Mouse (Mus musculus): ENCODE measurements around the gene Cryaa. TPM values are rescaled to one million over a fixed set of nuclear protein-coding genes. Genes with fewer than 3 reads are reported as not detected.

The Cryaa gene
- not detected for polyA plus RNA-seq (2017; shearing (Covaris generic))

DNA sequence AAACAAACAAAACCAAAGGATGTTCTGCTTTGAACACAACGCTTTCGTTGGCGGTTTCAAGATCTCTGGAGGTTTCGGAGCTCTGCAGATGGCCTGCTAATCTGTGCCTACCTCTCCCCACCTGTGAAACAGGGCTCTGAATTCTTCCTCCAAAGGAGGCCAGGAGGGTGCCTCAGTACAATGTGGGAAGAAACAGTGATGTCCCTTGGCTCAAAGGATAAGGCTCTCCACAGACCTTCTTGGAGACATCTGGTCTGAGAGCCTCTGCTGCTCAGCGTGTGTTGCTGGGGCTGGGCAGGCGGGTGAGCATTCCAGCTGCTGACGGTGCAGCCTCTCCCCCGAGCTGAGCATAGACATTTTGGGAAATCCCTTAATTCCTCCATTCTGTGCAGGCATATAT lies at the start of gene Cryaa:
Gene Cryaa (plus strand): TSS at position 301 of the 400 bp plus-strand sequence.
- ATAC-seq = no peak

DNA sequence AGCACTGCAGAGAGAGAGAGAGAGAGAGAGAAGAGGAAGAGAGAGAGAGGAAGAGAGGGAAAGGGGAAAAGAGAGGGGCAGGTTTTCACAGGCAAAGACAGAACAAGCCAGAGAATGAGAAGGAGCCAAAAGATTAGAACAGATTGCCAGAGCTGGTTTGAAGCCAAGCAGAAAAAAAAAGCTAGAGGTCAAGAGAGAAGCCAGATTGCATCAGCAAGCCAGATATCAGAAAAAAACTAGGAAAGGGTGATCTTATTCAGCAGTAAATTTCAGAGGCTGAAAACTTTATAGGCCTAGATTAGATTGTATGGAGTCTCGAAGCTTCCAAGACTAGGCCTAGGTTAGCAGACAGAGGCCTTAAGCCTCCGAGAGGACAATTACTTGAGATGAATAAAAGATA lies 49.6 kb upstream of the Cryaa start:
- no peak for ATAC-seq

DNA sequence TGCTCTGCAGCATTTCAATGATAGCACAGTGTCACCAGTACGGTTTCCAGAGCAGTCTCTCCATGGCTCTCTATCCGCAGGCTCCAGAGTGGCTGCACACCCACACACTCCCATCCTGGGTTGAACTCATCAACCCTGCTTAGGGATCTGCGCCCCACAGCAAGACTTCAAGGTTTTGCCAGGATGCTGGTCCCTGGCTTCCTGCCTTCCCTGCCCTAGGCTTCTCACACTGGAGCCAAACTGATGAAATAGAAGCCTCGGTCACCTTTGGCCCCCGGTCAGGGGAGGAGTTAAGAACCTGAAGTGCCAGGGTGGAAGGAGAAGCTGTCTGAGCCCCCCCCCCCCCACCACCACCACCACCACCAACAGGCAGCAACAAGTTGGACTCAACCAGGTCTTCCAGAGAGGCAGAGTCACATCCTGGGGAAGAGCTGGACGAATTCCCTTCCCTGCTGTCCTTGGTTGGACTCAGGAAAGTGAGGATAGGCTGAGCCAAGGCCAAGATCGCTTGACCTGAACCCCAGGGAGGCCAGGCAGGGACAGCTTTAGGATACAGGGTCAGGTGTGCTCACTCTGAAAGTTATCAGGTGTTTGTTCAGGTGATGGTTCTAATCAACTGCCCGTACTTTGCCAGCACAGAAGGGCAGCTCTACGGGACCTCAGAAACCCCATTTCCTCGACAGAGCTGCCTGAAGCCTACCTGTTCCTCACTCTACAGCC lies 46.4 kb upstream of the Cryaa start:
- ATAC-seq = no peak

DNA sequence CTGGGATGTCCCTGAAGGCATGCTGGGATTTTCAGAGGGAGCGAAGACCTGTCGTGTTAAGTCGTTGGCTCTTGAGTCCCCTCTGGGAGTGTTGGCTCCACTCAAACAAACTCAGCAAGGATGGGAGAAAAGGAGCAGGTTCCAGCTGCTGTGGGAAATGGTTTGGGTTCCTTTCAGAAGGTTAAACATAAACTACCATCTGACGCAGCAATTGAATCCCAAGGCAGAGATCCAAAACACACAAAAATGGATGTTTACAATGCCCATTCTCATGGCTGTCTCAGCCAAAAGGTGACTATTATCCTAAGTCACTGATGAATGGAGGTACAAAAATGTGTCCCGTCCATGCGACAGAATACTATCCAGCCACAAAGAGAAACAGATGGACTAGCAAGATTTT lies 44.6 kb upstream of the Cryaa start:
- no peak for ATAC-seq

DNA sequence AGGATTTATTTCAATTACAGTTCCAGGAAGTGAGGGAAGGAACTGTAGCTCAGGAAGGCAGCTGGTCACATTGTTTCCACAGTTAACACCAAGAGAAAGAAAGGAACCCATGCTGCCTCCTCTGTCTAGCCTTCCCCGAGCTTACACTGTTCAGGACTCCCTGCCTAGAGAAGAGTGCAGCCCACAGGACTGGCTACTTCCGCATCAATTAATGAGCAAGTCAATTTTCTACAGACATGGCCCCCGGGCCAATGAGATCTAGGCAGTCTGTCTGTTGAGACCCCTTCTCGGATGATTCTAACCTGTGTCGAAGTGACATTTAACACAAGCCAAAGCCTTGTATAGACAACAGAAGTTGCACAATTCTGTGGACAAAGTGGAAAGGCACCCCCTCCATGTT lies 42.7 kb upstream of the Cryaa start:
- ATAC-seq = no peak

DNA sequence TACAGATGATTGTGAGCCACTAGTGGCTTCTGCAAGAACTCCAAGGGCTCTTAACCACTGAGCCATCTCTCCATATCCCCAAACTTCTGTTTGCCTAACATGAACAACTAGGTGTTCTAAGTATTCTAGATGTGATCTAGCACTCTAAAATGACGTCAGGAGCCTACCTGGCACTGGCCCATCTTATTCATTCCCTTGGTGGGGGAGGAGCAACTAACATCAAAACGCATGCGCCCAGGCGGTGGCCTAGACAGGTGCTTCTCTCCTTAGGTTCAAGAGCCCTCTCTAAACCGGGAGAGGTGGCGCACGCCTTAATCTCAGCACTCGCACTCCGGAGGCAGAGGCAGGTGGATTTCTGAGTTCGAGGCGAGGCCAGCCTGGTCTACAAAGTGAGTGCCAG lies 41.8 kb upstream of the Cryaa start:
- no peak for ATAC-seq

DNA sequence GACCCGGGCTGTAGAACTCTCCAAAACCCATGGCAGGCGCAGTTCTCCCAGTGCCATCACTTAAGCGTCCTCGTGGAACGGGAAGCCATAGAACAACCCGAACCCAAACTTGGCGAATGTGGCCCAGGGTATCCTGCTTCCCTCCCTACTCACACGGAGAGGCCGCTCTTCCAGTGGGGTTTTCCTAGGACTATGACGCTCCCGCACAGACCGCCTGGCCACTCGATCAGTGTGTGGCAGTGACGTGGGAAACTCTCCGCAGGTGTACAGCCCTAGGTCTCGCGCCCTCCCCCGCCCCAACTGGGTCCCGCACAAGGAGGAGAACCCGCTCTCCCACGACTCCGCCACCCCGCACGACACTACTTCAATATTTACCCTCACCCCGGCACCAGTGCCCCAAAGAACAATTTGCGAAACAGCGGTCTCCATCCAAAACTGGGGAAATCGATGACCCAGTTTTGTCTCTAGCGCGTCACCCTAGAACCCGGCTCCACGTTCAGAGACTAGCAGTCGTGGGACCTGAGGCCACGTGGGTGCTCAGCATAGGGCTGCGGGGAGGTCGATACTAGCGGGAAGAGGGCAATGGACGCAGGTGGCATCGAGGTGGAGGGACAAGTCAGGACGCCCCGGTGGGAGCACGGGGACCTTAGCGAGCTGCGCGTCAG lies 41.2 kb upstream of the Cryaa start:
- no peak for ATAC-seq

DNA sequence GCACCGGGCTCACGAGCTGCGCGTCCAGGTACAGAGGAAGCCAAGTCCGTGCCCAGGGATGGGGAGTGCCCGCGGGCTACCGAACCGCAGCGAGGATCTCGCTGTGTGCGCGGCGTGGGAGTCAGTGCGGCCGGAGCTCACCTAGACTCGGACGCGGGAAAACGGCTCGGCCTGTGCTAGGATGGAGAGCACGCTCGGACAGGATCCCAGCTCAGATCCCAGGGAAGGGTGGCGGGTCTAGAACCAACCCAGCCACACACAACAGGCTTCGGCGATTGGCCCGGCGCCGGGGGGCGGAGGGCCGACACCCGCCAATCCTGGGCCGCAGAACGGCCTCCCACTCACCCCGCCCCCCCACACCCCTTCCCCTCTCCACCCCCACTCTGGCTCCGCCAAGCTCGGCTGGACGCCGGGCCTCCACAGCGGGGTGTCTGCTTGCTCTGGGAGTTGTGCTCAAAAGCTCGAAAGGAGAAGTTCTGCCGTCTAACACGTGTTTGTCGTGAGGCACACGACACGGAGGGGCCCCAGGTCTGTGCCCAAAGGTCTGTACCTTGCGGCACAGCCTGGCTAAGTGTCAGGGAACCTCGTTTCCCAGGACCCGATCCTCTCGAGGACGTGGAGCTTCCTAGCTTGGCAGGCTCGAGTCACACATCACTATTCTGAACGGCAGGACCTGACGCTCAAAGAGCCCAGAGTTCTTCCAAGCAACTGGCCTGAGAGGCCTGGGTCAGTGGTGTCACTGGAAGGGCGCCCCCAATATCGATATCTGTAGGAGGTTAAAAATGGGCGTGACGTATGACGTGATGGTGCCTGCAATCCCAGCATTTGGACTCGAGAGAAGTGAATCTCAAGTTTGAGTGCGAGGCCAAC lies 40.4 kb upstream of the Cryaa start, which contains the start of gene Cbs:
Gene Cbs (minus strand): TSS at position 297 of the 870 bp plus-strand sequence.
- ATAC-seq = no peak

DNA sequence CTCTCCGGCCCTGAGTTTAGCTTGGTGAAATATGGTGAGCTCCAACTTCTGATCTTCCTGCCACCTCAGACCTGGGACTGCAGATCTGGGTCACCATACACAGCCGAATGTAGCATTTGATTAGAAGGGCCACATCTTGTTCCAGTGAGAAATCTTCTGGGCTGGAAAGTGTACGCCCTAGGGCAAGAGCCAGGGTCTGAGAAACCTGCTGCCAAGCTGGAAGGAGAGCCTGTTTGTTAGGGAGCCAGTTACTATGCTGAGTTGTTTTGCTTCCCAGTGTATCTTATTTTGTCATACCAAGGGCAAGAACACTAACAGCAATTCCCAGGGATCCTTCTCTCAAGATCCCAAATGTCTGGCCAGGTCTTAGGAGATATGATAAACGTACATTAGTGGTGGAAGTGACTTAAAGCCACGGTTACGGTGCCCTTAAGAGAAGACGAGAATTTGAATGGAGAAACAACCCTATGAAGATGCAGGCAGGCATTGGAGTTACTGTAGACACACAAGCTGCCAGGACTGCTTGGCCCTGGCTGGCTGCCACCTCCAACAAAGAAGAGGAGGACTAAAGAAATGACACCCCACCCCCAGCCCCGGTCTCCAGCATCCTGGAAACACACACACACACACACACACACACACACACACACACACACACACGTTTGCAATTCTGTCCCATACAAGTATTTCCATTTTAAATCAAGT lies 39.6 kb upstream of the Cryaa start:
- no peak for ATAC-seq

DNA sequence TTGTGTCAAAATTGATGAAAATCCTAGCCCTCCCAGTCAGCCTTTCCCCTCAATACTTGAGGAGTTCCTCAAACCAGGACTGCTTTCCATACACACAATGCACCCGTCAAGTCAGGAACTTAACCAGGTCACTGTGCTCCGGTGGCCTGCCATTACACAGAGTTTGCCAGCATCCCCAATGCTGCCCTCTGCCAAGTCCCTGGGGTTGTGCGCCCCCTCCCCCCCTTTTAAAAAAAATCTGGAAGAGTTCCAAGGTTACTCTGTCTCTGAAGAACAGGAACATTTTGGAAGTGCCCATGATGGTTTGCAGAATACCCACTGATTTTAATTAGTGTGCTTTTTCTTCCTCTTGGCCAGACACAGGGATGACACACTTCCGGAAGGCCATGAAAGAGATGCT lies 38.0 kb upstream of the Cryaa start:
- ATAC-seq = no peak

DNA sequence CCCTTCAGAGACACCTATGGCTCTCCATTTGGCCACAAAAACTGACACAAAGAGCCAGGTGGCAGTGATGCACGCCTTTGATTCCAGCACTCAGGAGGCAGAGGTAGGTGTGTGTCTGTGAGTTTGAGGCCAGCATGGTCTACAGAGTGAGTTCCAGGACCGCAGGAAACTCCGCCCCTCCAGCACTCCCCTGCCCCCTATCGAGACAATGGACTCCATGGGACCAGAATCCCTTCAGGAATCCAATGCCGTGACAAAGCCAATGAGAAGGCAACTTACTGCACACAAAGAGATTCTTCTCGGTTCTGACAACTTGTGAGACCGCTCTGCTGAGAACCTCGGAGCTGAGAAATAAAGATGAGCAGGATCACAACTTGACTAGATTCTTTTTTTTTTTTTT lies 35.3 kb upstream of the Cryaa start:
- ATAC-seq = no peak

DNA sequence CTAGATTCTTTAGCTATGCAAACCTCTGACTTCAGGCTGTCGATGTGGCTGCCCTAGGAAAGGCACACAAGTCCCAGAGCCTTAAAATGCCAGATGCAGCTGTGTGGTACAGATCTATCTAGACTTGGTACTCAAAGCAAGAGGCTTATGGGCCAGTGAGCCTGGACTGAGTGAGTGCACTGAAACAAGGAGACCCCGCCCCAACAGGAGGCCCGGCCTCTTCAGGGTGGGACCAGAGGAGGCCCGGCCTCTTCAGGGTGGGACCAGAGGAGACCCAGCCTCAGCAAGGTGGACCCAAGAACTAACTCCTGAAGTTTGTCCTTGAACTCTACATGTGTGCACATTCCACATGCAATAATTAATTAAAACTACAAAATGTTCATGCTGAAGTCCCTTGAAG lies 34.7 kb upstream of the Cryaa start:
- no peak for ATAC-seq

DNA sequence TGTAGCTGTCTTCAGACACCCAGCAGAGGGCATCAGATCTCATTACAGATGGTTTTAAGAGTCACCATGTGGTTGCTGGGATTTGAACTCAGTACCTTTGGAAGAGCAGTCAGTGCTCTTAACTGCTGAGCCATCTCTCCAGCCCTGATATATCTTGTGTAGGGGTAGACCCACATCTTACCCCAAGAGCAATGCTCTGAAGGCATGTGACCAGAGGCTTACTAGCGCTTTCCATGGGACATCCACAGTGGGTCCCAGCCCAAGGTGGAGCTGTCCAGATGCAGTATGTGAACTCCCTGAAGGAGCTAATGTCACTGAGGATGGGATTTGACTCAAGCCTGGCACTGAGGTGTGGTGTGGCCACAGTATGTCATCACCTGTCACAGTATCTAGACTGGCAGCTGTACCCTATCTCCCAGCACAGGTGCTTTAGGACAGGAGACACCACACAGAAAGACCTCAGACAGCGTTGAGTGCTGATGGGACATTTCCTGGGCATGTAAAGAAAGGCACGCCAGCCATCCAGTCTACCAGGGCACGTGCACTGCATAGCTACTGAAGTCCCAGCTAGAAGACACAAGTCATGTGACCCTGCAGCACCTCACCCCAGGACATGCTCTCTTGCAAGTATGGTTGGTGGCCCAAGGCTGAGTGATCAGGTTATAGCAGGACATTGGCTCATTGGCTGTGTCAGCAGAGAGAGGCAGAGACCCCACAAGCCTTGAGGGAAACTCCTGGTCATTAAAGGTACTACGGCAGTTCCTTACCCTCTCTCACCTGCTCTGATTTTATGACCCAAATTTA lies 31.2 kb upstream of the Cryaa start:
- no peak for ATAC-seq

DNA sequence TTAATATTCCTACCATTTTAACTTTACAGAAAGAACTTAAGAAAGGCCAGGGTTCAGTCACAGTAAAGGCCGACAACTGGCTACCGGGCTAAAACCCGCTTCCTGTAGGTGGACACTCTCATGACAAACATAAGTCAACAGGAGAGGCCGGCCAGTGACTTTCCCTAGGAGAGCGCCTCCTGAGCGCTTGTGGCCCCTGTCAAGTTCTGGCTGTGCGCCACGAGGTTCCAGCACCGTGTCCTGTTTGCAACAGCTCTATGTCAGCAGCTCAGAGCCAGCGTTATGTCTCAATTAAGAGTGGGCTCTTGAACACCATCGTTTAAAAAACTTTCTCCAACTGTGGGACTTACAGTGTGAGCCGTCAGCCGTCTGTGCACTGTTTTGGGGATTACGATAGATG lies 25.5 kb upstream of the Cryaa start:
- ATAC-seq = no peak

DNA sequence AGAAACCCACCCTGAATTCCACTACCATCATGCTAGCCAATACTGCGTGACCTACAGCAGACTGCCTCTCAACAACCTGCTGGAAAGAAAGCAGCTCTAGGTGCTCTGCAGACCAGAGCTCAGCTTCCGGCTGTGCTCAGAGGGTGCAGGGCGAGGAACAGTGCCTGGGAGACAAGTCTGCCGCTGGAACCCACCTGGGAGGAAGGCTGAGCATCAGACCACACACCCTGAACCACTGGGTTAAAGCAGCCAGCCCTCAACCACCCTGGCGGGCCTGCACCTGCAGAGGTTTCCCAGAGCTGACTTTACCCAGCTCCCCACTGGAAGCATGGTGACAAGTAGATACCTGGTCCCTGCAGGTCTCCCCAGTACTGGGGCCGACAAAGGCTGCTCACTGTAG lies 24.3 kb upstream of the Cryaa start:
- ATAC-seq = no peak

DNA sequence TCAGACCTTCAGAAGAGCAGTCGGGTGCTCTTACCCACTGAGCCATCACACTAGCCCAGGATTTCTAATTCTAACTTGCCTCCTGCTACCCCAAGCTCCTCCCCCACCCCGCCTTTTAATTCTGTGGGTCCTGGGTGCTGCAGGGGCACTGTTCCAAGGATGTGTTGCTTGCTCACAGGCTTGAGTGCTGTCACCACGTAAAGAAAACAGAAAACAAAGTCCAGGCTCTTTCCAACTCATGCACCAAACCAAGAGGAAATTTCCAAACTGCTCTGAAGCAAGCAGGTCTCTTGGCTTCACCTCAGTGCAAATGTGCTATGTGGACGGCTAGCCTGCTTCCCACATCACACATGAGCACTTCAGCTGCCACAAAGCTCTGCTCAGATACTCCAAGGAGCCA lies 22.2 kb upstream of the Cryaa start:
- ATAC-seq = no peak

DNA sequence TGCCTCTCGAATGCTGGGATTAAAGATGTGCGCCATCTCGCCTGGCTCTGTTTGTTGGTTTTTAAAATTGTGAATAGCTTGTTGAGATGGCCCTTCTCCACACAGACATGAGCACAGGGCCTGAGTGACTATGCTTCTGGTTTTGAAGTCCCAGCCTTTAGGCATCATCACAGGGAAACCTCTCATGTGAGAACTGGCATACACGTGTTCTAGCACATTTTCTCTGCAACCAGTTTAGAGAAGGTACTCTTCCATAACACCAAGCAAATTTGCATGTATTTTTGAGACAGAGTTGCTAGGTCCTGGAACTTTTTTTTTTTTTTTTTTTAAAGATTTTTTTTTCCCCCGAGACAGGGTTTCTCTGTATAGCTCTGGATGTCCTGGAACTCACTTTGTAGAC lies 20.9 kb upstream of the Cryaa start:
- ATAC-seq = no peak

DNA sequence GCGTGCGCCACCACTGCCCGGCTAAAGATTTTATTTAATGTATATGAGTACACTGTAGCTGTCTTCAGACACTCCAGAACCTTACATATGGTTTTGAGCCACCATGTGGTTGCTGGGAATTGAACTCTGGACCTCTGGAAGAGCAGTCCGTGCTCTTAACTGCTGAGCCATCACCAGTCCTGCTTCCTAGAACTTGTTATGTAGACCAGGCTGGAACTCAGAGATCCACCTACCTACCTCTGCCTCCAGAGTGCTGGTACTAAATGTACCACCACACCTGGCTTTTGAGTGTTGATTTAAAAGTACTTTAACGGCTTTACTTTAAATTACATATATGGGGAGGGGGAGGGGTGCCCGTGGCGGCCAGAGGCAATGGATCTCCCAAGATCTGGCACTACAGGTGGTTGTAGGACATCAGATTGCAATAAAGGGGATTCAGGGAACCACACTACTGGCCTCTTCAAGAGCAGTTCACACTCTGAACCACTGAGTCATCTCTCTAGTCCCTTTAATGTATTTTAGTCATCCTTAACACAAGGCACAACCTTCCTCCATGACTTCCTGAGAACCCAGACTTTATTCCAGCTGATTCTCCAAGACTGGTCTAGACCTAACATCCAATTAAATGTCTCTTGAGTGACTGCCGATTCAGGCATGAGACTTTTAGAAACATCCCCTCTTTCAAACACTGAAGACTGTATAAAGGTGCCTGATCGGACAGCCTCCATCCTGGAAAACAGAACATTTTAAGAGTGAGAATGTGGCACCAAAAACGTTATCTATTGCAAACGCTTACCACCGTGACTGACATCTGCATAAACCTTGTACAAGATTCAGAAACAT lies 20.2 kb upstream of the Cryaa start:
- ATAC-seq = no peak

DNA sequence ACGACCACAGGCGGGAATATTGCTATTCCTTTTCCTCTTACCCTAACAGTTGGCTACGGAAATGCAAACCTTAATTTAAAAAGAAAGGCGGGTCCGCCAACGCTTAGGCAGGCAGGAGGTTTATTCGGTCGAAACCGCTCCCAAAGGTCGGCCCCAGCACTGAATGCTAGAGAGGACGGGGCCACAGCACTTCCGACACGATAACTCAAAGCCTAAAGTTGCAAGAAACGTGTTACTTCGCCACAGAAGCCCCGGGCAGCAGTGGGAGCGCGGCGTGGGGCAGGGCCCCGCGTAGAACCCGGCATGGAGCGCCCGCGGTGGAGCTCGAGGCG lies 19.5 kb upstream of the Cryaa start:
- peak; percentile 4 for ATAC-seq

DNA sequence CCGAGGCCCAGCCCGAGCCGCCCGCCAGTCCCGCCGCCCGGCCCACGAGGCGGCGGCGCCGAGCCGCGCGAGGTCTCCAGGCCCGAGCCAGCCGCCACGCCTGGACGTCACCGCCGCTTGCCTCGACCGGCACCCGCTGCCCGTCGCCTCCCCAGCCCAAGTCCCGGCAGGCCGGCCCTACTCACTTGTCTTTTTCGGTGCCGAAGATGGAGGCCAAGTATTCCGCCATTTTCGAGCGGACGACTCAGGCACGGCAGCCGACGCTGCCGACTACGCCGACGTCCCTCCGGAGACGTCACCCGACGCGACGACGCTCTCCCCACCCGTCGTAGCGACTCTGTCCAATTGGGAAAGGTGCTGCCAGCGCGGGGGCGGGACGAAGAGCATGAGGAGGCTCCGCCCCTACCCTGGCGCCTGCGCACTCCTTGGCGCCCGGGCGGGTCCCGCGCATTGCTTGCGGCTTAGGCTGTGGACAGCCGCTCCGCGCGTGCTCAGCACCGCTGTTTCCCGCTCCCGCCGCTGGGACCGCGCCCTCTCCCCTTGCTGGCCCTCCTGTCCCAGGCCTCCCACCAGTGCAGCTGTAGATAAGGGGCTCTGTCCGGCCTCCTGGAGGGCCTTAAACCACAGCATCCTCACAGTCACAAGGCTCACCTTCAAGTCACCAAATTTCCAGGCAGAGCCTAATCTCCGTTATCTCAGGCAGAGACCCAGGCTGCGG lies 19.0 kb upstream of the Cryaa start, which contains the start of gene U2af1:
Gene U2af1 (minus strand): TSS at position 425 of the 718 bp plus-strand sequence.
- ATAC-seq = peak; percentile 97

Measured in CD4-positive, CD25-positive, alpha-beta regulatory T cell, adult 4 months (primary cell).